Mouse (Mus musculus) CH12.LX (cell line): Measurements from ENCODE around the gene Cx3cl1.

Experiments used
- CTCF ChIP-seq, 2 experiments: IDR thresholded peaks in 1 of 2; conservative IDR thresholded peaks in 1 of 2; 2 replicates each; pipeline ENCODE4 v1.5.1; 2011 to 2012; ENCODE audit warnings: low read depth in 2 of 2, low read length in 2 of 2, improper control_type of control experiment in 1 of 2, inconsistent platforms in 1 of 2, mild to moderate bottlenecking in 1 of 2, moderate library complexity in 1 of 2
- E2F4 ChIP-seq: IDR thresholded peaks from 2 replicates; pipeline ENCODE4 v1.6.1; 2011; ENCODE audit warnings: low read depth, low read length, improper control_type of control experiment; ENCODE audit not compliant: insufficient replicate concordance
- JUND ChIP-seq: conservative IDR thresholded peaks from 2 replicates; pipeline ENCODE4 v1.6.1; 2011; ENCODE audit warnings: low read depth, low read length, improper control_type of control experiment
- RAD21 ChIP-seq: IDR thresholded peaks from 2 replicates; pipeline ENCODE4 v1.6.1; 2011; ENCODE audit warnings: low read depth, mild to moderate bottlenecking, low read length, improper control_type of control experiment, moderate library complexity
- SMC3 ChIP-seq: IDR thresholded peaks from 2 replicates; pipeline ENCODE4 v1.6.1; 2011; ENCODE audit warnings: low read depth, low read length, improper control_type of control experiment
- TCF12 ChIP-seq: IDR thresholded peaks from 2 replicates; pipeline ENCODE4 v1.6.1; 2014; ENCODE audit warnings: low read depth, mild to moderate bottlenecking, inconsistent platforms, low read length, improper control_type of control experiment
- USF1 ChIP-seq: IDR thresholded peaks from 2 replicates; pipeline ENCODE4 v1.6.1; 2014; ENCODE audit warnings: low read depth, mild to moderate bottlenecking, inconsistent platforms, low read length, improper control_type of control experiment
- ZNF384 ChIP-seq: IDR thresholded peaks from 2 replicates; pipeline ENCODE4 v1.6.1; 2012; ENCODE audit warnings: low read depth, low read length, improper control_type of control experiment, inconsistent platforms

DNA sequence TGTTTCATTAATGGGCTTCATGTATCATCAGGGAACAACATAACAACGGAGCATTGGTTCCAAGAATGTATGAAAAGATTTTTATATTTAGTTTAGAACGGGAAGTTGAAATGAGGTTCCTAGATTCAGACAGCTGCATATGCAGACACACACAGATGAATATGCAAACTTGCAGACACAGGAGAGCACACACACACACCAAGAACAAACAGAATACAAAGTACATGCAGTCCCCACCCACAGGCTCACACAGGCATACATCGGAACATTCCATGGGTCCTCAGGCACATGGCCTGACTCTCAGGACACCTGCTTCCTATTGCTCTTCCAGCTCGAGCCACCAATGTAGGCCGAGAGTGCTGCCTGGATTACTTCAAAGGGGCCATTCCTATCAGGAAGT is 39.0 kb downstream of the Cx3cl1 start:
- no peak for TF ChIP-seq JUND
- TF ChIP-seq RAD21: no peak
- no peak for TF ChIP-seq ZNF384
- TF ChIP-seq E2F4: no peak
- TF ChIP-seq TCF12: no peak; the same call in 1 of the 2 replicates
- no peak for TF ChIP-seq CTCF (conservative IDR thresholded peaks at IDR 0.05 in 1 of 2, IDR thresholded peaks at IDR 0.05 in 1 of 2; ENCODE audit: low read depth in 2 of 2, low read length in 2 of 2)
- TF ChIP-seq SMC3: no peak
- TF ChIP-seq USF1: no peak
